Mouse (Mus musculus) cerebellum, adult 18-20 months (tissue): ENCODE results near the gene Tal1.

Experiments
- DNase-seq, 2 experiments: peaks; one replicate each; pipeline ENCODE4 v3.0.0; 2021

Tal1 gene

DNA sequence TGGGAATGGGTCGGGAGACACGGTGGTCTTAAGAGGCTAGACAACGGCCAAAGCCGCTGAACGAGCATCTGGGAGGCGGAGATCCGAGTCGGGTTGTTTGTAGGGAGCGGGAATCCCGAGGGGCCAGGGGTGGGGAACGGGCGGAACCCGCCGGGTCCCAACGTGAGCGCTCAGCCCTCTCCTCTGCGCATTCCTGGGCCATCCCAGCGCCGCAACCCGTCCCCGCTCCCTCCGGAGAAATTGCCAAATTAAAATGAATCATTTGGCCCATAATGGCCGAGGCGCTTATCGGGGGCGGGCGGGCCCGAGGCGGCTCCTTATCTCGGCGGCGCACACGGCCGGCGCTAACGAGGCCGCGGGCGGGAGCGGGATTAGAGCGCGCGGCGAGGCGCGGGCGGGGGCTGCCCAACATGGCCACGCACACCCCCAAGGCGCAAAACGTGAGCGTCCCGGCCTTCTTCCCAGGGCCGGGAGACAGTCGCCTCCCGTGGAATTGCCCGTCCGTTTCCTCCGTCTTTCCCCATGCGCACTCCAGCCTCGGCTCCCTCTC lies at the start of gene Tal1:
Gene Tal1, plus strand, starts transcription at position 56 of the 550 bp plus-strand sequence.
- DNase-seq, result peak in 1 of 2 experiments; percentile 10

DNA sequence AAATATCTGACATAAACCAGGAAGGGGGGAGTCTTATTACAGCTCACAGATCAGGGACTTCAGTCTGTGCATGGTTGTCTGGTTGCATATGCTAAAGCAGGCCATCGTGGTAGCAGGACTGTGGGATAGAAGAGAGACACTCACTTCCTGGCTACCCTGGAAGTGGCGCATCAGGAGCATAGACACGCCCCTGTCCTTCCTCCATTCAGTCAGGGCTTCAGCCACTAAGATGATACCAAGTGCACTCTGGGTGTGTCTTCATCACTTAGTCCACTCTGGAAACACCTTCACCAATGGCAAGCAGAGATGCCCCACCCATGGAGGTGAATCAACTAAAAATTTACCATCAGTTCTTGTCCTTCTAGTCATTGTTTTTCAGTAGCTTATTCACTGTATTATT lies 42.0 kb upstream of the Tal1 start:
- DNase-seq, result no peak

DNA sequence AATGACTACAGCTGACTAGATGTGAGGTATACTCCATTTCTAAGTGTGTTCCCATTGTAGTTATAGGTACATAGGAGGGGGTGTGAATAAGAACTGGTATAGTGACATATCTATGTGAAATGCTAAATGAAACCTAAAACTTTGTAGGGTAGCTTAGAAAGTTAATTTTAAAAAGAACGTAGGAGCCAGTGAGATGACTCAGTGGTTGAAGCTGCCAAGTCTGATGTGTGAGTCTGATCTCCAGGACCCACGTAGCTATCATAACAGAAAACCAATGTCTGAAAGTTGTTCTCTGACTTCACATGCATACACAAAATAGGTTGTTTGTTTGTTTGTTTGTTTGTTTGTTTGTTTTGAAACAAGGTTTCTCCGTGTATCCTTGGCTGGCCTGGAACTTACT lies 36.2 kb upstream of the Tal1 start:
- no peak for DNase-seq

DNA sequence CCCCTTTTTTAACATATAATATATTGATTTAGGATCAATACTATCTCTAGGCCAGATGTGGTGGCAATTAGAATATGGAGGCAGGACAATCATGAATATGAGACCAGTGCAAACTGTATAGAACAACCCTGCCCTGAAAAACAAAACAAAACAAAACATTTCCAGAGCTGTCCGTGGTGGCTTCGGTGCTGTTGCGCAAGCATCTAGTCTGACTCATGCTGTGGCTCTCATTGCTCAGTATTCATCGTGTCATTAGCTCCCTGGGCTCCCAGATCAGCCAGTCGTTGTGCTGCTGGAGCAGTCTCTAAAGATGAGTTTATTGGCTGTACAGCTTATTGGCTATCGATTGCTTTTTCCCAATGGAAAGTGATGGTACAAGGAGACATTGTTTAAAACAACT lies 21.2 kb upstream of the Tal1 start:
- DNase-seq, result no peak

DNA sequence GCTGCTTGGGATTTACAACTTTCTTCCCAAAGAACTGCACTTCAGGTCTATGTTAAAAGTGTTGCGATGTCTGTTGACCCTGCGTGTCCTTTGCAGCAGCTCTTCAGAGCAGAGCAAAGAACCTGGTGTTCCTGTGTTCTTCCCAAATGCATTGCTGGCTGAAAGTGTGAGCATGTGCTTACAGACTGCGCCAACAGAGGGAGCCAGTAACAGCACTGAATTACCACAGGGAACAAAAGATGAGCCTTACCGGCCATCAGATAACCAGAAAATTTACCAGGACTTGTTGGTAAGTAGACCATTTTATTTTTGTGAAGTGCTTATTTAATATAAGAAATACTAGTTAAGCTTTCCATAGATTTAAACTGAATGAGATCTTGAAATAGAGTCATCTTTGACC lies 18.0 kb upstream of the Tal1 start:
- DNase-seq, result peak; percentile 18 to 25

DNA sequence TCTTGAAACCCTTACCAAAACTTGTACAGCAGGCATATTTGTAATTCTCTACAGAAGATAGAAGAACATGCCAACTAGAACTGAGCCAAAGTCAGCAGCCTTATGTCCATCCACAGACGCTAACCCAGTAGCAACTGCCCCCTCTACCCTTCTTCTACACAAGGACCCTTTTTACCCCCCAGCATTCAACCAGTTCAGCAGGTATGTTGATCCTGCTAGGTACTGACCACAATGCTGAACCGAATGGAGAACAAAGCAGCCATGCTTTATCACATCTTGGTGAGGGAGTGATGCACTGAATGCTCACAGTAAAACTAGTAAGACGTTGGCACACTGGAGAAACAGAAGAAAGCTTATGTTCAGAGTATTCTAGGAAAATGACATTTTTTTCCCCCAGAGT lies 10.6 kb upstream of the Tal1 start:
- DNase-seq, result no peak

DNA sequence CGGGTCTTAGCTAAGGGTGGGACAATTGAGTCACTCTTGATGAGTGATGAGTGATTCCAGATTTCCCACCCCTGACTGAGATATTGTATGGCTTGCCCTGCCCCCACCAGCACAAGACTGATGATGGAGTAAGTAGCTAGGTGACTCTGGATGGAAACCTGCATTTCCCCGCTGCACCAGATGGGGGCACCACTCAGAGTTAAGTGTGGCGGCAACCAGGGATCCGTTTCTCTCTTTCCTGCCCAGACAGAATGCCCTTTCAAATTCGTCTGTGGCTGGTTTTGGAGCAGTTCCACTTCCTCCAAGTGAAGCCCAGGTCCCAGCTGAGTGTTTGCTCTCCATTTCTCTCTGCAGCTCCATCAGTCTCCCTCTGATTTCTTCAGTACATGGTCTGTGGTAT lies 8.5 kb upstream of the Tal1 start:
- peak in 1 of 2 experiments; percentile 11 for DNase-seq

DNA sequence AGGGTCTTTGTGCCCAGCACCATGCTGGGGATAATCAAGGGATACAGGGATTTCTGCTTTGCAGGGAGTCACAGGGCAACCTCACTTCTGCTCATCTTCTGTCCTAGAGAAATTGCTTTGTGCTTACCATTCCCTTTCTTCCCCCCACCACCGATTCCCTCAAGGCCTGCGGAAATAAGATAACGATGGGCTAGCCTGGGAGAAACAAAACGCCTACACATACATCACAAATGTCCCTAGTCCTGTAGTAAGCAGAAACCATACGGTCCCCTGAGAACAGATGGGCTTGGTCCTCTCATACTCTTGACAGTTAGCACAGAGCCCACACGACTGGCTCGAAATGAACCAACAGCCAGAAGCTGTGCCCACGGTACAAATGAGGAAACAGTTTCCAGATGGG lies 8.0 kb upstream of the Tal1 start:
- no peak for DNase-seq

DNA sequence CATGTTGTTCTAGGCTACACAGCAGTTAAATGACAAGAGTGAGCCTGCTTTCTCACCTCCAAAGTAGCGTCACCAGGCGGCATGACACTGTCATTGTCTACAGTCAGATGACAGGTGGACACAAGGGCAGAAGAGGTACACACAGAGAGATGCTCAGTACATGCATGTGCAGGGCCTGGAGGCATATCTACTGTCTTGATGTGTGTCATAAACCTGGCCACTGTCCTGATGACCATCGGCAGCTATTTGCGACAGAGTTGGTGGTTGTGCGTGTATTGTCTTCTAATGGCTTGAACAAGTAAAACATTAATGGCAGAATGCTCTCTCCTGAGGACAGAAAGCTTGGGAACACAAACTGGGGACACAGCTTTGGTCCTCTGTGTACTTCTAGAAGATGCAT lies 5.0 kb upstream of the Tal1 start:
- no peak for DNase-seq

DNA sequence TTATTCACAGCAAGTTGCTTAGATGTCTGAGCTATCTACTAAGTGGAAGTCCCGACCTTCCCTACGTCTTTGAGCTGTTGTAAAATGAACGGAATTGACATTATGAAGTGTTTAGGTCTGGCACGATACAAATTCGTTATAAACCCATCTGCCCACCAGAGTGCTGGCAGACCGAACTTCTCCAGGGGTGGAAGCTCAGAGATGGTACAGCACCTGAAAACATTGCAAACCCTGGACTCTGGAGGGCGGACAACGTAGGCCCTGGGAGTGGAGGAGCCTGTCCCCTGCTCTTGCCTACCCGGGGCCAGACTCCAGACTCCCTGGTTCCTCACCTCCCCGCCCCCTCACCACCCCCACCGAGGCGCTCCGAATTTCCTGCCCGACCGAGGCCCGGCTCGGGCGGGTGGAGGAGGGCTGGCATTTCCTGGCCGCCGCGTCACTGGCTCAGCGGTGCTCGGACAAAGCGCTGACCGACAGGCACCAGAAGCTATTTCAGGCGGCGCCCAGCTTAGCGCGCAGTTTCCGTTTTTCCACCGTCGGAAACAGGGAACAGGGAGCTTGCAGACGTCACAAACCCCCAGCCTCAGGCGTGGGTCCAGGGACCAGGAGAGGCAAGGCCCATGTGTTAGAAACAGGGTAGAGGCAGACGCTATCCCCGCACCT lies 3.8 kb upstream of the Tal1 start:
- no peak for DNase-seq

DNA sequence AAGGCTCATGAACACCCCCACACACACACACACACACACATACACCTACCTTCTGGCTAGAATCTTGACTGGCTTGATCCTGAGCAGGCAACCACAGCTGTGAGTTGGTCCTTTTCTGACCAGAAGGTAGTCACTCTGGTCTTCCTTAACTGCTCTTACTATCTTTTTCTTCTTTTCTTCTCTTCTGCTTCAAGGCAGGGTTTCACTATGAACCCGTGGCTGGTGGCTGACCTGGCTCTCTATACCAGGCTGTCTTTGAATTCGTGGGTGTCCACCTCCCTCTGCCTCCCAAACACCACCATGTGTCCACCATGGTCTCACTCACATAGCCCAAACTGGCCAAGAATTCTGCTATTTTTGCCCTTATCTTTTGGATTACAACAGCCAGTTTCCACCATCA lies 1.2 kb upstream of the Tal1 start:
- DNase-seq, result no peak

DNA sequence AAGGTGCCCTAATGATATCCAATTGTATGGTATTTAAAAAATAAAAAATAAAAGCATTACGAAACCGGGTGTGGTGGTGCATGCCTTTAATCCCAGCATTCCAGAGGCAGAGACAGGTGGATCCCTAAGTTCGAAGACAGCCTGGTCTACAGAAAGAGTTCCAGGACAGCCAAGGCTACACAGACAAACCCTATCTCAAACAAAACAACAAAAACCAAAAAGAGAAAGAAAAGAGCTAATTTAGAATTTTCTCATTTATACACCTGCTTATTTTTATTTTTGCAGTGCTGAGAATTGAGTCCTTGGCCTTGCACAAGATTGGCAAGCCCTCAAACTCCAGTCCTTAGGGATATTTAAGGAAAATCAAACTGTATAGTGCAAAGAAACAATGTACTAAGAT lies 535 bp upstream of the Tal1 start:
- DNase-seq, result no peak

DNA sequence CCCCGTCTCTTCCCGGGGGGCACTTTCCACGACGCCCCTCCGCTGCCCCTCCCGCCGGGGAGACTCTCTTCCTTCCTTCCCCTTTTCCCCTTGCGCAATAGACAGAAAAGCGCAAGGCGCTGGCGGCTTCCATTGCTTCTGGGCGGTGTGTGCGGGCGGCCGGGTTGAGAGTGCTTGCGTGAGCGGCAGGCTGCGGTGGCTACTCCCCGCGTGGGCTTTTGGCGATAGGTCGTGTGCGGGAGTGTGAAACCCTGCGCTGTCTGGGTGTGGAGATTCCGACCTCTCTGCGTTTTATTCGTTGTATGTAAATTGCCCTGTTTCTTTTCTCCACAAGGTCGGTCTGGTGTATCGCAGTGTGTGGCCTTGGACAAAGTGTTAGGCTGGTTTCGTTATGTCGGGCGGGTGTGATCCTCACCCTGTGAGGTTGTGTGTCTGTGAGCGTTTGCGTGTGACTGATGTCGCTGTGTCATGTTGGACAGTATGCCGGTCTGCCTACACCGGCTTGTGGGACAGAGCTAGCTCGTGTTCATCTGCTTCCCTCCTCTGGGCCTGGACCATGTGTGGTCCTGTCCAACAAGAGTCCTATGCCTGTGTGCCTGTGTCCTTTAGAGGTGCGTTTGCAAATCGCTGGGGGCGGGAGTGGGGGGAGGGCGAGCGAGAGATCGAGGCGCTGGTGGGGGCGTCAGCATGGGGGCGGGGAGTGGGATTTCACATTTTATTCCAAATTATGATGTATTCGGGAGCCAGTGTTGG lies 871 bp downstream of the Tal1 start:
- DNase-seq, result peak in 1 of 2 experiments; percentile 35

DNA sequence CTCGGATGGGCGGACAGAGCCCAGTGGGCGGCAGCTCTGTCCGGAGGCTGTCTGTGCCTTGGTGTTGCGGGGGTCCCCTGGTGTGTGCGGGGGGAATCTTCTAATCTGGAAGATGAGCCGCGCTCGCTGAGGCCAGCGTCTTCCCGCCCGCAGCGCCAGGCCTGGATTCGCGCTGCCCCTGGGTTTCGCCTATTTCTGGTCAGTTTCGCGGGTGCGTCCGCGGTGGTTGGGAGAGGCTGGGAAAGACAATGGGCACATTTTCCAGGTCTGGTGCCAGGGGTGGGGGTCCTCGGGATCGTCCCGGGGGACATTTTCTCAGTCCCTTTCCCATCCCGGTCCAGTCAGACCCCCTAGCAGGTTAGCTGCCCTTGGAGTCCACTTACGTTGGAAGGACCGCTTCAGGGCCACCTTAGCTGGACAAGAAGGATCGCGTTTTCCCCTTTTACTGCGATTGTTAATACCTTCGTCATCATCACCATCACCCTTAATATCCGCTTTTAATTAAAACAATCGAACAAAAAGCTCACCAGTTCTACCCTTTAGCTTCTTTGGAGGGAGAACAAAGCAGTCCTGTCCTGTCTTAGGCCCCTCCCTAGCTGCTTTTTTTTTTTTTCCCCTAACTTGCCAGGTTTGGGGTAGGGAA lies 1.6 kb downstream of the Tal1 start:
- no peak for DNase-seq

DNA sequence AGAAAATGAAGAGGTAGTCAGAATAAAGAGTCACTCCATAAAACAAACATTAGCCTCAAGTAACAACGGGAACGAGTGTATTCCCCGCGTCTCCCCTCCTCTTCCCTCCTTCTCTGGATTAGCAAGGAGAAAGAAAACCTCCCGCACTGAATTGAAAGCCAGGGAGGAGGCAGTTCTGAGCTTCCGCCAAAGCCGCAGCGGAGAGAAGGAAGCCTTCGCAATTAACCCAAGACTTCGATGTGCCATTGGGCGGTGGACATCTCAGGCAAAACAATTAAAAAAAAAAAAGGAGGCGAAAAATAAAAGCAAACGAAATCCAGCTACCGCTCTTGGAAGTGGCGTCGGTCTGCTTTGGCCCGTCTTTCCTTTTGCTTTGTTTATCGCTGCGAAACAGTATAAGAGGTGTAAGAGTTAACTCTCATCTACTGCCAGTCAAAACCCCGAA lies 2.1 kb downstream of the Tal1 start:
- DNase-seq, result no peak

DNA sequence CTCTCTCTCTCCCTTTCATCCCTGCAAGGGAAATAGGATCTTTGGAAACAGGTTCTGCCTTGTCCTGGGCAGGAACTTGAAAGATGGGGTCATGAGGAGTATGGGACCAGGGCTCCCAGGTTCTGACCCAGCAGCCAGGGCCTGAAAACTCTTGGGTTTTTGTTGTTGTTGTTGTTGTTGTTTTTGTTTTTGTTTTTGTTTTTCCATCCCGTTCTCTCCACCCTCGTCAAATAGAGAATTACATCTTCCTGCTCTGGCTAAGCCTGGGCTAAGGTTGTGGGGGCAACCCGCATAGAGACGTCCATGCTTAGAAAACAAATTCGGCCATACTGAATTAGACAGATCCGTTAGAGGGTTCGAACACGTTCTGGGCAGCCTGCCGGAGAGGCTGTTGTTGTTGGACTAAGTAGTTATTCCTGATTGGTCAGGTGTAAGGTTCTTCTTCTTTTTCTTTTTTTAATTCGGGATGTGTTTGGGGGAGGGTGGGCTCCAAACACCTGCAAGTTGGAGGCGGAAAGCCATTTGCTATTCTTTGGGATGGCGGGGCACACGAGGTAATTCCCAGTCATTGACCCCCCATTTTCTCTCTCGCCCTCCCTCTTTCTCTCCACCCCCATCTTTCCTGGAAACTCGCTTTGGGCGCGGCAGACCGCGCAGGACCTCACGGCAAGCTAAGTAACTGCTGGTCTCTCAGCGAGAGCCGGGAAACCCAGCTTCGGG lies 2.8 kb downstream of the Tal1 start:
- DNase-seq, result no peak

DNA sequence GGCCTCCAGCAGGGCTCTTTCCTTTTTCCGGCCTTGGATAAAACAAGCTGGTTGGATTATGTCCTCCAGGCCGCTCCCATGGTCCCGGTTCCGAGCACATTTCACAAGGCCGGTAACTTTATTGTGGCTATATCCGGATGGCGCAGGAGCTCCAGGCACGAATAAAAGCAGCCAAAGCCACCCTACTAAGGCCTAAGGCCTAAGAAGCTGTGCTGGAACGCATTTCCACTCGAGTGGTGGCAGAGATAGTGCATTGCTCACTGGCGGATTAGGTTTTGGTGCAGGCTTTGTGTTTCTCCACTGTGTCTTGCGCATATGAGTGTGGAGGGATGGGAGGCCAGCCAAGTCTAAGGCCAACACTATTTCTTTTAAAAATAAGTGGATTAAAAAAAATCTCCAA lies 3.6 kb downstream of the Tal1 start:
- DNase-seq, result no peak

DNA sequence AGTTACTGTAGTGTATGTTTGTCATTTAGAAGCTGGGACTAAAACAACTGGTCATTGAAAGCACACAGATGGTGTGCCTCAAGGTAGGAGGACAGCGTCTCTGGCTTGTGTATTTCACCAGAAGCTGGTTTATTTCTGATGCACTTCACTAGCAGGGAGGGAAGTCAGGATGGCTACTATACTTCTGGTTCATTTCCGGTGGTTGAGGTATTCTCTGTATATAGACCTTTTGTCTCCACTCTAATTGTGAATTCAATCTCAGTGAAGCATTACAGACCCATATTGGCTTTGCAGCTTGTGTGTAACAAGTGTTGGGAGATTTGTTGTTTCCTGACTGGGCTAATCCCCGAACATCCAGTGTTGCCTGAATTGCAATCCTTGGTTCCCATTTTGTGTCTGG lies 4.5 kb downstream of the Tal1 start:
- no peak for DNase-seq

DNA sequence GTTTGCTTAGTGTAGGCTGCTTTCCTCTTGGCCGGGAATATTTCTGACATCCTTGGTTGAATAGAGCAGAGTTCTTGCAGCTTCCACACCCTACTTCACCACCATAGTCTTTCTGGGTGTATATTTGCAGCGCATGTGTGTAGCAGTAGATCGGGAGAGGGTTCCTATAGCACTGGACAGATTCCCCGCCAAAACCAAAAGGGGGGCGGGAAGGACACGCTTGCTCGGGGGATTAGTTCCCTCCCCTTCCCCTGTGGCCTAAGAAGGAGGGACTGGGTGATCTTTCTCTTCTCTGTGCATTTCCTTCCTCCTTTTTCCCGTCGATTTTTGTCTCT lies 6.3 kb downstream of the Tal1 start:
- DNase-seq, result no peak

DNA sequence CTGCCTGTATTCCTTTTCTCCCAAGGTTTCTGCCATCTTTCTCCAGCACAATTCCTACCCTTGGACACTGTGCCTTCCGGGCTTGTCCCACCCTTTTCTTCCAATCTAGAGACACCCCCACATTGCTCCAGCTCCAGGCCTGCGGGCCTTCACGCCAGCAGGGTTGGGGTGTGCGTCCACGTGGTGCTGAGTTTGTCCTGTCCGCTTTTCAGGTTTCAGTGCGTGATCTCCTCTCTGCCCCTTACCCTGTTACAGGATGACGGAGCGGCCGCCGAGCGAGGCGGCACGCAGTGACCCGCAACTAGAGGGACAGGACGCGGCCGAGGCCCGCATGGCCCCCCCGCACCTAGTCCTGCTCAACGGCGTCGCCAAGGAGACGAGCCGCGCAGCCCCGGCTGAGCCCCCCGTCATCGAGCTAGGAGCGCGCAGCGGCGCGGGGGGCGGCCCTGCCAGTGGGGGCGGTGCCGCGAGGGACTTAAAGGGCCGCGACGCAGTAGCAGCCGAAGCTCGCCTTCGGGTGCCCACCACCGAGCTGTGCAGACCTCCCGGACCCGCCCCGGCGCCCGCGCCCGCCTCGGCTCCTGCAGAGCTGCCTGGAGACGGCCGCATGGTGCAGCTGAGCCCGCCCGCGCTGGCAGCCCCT lies 6.8 kb downstream of the Tal1 start:
- peak in 1 of 2 experiments; percentile 15 for DNase-seq

DNA sequence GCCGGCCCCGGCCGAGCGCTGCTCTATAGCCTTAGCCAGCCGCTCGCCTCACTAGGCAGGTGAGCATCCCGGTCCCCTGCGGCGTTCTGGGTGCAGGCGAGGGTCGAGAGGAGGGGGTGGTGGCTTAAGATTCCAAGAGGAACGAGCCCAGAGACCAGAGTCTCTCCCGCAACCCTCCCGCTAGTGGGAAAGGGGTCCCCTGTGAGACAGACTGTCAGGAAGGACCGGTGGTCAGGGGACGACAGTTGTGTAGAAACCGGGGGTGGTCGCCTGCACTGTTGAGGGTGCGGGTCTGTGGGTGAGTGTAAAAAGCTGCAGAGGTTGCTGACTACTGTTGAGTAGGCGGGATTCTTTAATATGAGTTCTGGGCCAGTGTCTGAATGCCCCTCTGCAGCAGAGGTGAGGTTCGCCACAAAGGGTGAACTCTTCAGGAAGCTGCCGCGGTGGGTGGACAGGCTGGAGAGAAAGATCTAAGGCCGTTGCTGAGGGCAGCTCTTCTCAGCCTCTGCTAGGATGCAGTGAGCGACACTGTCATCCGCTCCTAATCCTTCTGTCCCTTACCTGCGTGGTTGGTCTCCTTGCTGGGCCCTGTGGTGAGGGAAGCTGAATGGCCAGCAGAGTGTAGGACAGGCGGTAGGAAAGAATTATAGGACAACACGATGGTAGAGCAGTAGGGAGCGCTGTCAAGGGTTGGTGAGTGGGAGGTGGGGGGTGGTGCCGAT lies 7.5 kb downstream of the Tal1 start:
- DNase-seq, result no peak

DNA sequence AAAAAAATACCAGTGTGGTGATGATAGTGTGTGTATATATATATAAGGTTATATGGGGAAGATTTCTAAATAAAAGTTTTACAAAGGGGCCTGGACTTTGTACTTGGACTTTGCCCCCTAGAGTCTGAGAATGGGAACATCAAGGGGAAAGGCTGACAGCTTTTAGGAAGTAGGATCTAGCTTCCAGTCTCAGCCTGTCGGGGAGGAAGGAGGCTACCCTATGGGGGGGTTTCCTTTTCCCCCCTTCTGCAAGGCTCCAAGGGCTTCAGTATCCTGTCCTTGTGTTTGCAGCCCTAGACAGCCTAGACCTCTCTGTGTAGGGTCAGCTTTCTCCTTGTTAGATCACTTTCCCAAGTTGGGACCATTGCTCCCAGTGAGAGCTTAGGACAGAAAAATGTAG lies 15.4 kb downstream of the Tal1 start:
- no peak for DNase-seq
